Mouse (Mus musculus) heart, postnatal 36 days (tissue): ENCODE data around the gene Gm15155. TPM values are rescaled to one million over a fixed set of nuclear protein-coding genes. Genes with fewer than 3 reads are reported as not detected.
"Not testable (repeated sequence)": the region's sequence is repeated elsewhere in the genome, so short reads cannot be mapped to it uniquely, and the experiment has no call there.

ENCODE experiments used
- DNase-seq, 2 experiments: peaks; one replicate each; pipeline ENCODE4 v3.0.0; 2021 to 2022
- intact Hi-C: fragments of 180-260 bp; cut with DNase I; formaldehyde crosslinking; loops from one replicate; pipeline ENCODE4 v1.15.1; 2025
- total RNA-seq, 2 experiments: library from RNA; stranded (reverse); gene quantifications; 2 replicates each; pipeline ENCODE4 v1.2.3; 2021

The Gm15155 gene
- total RNA-seq = not detected

GRCm38 (mm10) chrX:155624341-155624841 is at the start of gene Gm15155:
Gene Gm15155, plus strand, starts transcription at chrX:155624741.
- intact Hi-C loops = no loop called here

DNA sequence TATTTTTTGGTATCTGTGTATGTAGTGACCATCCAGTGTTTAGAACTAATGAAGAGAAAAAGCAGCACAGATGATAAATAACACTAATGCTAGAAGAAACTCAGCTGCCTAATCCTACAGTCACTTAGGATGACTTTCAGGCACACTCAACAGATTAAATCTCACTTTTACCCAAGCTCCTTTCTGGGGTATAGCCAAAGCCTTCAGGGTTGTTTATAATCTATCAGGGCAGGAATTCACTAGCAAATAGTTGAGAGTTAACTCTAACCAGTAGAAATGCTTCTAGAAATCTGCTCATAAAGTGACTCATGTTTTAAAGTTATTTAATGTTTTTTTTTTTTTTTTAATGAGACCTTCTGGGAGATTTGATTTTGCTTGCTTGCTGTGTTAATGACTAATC is 44.8 kb upstream of the Gm15155 start:
- intact Hi-C loops = no loop called here
- no peak for DNase-seq

More at GRCm38 (mm10) chrX:155624341-155624841, at the start of gene Gm15155:
- no peak for DNase-seq

GRCm38 (mm10) chrX:155584586-155584985 is 40.0 kb upstream of the Gm15155 start:
- intact Hi-C loops = no loop called here
- no peak for DNase-seq

DNA sequence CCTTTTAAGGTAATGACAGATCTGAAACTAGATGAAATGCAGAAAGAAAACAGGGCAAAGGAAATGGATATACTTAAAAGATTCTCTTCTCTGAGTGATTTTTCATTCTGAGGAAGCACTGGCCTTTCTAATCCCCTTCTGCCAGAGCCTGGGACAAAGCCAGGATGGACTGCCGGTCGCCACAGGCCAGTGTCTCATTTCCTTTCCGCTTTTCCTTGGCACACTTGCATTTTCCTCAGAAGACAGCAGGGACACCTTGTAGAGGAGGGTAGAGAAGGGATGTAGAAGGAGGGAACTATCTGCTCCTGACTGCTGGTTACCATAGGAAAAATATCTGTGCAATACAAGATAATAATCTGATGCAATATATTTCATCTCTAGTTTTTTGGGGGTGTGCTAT is 33.1 kb upstream of the Gm15155 start:
- intact Hi-C loops = no loop called here
- no peak for DNase-seq

DNA sequence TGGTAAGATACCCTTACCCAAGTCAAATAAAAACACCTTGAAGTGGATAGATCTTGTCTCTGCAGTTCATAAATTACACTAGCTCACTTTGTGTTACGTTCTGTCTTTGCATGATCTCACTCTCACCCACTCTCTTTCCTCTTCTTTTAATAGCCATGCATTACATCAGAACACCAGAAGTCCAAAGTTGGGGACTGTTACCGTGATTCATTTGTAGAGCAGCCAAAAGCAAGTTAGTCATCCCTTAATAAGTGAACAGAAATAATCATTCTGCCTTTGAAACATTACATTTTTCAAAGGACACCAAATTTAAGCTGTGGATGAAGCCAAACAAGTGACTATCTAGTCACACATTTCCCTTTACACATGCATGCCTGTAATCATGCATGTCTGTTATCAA is 32.1 kb upstream of the Gm15155 start:
- no peak for DNase-seq
- intact Hi-C loops = no loop called here

- intact Hi-C loops = no loop called here
These were observed 29.9 kb upstream of the Gm15155 start for GRCm38 (mm10) chrX:155594685-155595084.

DNA sequence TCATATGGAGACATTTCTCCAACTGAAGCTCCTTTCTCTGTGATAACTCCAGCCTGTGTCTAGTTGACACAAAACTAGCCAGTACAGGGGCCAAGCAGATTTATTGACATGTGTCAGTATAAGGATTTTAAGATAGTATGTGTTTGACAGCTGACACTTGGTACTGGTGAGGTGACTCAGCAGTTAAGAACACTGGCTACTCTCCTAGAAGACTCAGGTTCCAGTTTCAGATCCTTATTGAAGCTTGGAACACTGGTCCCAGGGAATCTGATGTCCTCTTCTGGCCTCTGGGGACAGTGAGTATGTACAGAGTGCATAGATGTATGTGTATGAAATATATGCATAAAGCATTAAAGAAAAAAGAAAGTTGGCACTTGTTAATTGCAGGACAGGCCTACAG is 28.2 kb upstream of the Gm15155 start:
- intact Hi-C loops = no loop called here
- no peak for DNase-seq

More at GRCm38 (mm10) chrX:155594685-155595084, 29.9 kb upstream of the Gm15155 start:
- DNase-seq = no peak

- DNase-seq = no peak
- intact Hi-C loops = no loop called here
These were observed 23.3 kb upstream of the Gm15155 start for GRCm38 (mm10) chrX:155601196-155601595.

GRCm38 (mm10) chrX:155622527-155622926 is 2.0 kb upstream of the Gm15155 start:
- intact Hi-C loops = no loop called here
- DNase-seq = no peak

GRCm38 (mm10) chrX:155622961-155623599 is 1.5 kb upstream of the Gm15155 start:
- intact Hi-C loops = no loop called here
- DNase-seq = peak in 1 of 2 experiments; percentile 0

- DNase-seq = no peak
- intact Hi-C loops = no loop called here
These were observed 750 bp upstream of the Gm15155 start, which contains the start of gene Ptchd1 for GRCm38 (mm10) chrX:155623701-155624281. Gene Ptchd1, minus strand, starts transcription at chrX:155623814.

- intact Hi-C loops = no loop called here
- DNase-seq = no peak
These were observed 354 bp downstream of the Gm15155 start for GRCm38 (mm10) chrX:155624895-155625294.

DNA sequence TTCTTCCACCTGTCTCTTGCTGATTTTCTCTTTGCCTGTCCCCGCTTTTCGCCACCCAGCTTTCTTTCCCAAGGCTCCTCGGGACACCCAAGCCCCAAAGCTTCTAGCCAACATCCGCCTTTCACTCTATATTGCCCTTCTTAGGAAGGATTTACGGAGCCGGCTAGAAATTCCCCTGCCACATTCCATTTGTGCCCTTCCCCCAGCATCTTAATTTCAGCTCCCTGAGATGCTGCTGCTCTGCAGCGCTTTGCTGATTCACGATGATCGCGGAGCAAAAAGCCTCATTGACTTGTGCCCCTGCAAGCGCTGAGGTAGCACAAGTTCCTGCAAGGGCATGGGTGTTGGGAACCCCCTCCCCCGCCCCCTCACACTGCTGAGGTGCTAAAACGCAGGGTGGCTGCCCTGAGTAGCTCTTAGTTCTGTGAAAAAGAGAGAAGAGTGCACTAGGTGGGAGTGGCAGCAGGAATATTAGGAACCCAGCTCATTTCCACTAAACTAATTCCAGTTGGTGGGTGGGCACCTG is 1.2 kb downstream of the Gm15155 start:
- intact Hi-C loops = no loop called here
- no peak for DNase-seq

- intact Hi-C loops = loop anchor here (10.0 kb wide), 1 partner anchor 1811 kb away; no protein-coding TSS in a partner anchor
- DNase-seq = no peak
These were observed 19.4 kb downstream of the Gm15155 start for GRCm38 (mm10) chrX:155643975-155644374.

- no peak for DNase-seq
- intact Hi-C loops = loop anchor here (10.0 kb wide), 1 partner anchor 1809 kb away; no protein-coding TSS in a partner anchor
These were observed 21.4 kb downstream of the Gm15155 start for GRCm38 (mm10) chrX:155645975-155646374.

GRCm38 (mm10) chrX:155657971-155658370 is 33.4 kb downstream of the Gm15155 start:
- intact Hi-C loops = no loop called here

DNA sequence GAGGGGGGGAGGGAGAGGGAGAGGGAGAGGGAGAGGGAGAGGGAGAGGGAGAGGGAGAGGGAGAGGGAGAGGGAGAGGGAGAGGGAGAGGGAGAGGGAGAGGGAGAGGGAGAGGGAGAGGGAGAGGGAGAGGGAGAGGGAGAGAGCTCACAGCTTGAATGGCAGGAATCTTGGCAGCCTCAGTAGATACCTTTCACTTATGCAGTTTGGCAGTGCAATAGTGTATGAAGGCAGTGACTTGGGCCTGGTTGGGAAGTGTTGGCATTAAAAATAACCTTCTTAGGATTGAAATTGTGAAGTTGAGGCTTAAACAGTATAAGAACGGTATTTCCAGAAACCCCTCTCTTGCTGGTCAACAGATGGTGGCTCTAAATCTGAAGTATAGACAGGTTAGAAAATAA is 65.9 kb downstream of the Gm15155 start:
- DNase-seq, intact Hi-C loops: not testable (repeated sequence)

More at GRCm38 (mm10) chrX:155657971-155658370, 33.4 kb downstream of the Gm15155 start:
- no peak for DNase-seq

- DNase-seq = no peak
- intact Hi-C loops = no loop called here
These were observed 99.6 kb downstream of the Gm15155 start for GRCm38 (mm10) chrX:155724157-155724556.

DNA sequence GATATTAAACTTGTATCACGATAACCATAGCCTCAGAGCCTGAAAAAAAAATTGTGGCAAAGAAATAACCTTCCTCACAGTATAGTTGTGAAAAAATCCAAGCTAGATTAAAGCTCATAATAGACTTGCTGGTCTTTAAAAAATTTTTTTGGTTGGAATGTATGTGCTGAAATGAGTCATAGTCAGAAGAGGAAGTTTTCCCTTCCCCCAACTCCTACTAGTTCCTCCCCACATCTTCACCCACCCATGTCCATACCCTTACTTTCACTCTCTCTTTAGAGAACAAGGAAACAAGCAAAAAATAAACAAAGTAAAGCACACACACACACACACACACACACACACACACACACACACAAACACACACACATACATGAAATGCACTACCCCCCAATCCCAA is 103.8 kb downstream of the Gm15155 start:
- no peak for DNase-seq
- intact Hi-C loops = no loop called here

DNA sequence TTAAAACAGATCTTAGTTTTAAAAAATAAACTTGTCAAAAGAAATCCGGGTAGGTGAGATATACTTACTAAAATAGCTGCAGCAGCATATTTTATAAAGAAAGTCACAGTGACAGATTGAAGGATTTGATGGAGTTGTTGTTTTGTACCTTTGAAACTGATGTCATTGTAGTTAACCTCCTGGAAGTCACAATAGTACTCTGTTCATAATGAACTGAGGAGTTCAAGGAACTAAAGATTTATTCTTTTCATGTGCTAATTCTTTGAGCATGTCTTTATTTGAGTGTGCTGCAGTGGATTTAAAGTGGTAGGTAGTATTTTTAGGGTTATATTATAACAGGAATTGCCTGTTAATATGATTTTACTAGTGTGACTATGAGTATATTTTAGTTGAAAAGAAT is 263.6 kb downstream of the Gm15155 start:
- intact Hi-C loops = no loop called here

DNA sequence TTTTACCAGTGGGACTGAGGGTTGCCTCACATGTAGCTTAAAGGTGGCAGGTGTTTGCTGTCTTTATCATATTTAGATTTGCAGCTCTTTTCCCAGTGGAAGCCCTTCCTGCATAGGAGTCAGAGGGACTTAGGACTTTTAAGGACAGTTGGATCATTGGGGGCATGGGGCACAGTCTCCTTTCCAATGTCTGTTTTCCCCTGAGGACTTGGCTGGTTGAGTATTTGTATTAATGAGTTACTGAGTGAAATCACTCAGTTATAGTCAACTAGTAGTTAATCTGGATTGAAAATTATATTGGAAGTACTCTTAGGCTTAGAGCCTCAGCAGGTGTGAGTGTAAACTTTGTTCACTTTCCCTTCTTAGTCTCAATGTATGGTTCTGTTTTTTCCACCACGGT is 275.5 kb downstream of the Gm15155 start:
- DNase-seq = no peak
- intact Hi-C loops = no loop called here

More for the DNA sequence above, 263.6 kb downstream of the Gm15155 start:
- no peak for DNase-seq

- intact Hi-C loops = no loop called here
These were observed 277.2 kb downstream of the Gm15155 start for GRCm38 (mm10) chrX:155901742-155902141.

More at GRCm38 (mm10) chrX:155901742-155902141, 277.2 kb downstream of the Gm15155 start:
- no peak for DNase-seq
